Mouse (Mus musculus) liver, embryonic 14 days (tissue): ENCODE data around the gene Eda. TPM values are rescaled to one million over a fixed set of nuclear protein-coding genes. Genes with fewer than 3 reads are reported as not detected.

Experiments
- polyA plus RNA-seq: library from polyadenylated mRNA; depleted of rRNA; stranded (reverse); fragments of >200 nt; gene quantifications from 2 replicates; pipeline ENCODE4 v1.2.3, GENCODE M21; 2012; rRNA removed

Eda gene
- polyA plus RNA-seq = 0.69 and 0.77 TPM in 2 replicates

DNA sequence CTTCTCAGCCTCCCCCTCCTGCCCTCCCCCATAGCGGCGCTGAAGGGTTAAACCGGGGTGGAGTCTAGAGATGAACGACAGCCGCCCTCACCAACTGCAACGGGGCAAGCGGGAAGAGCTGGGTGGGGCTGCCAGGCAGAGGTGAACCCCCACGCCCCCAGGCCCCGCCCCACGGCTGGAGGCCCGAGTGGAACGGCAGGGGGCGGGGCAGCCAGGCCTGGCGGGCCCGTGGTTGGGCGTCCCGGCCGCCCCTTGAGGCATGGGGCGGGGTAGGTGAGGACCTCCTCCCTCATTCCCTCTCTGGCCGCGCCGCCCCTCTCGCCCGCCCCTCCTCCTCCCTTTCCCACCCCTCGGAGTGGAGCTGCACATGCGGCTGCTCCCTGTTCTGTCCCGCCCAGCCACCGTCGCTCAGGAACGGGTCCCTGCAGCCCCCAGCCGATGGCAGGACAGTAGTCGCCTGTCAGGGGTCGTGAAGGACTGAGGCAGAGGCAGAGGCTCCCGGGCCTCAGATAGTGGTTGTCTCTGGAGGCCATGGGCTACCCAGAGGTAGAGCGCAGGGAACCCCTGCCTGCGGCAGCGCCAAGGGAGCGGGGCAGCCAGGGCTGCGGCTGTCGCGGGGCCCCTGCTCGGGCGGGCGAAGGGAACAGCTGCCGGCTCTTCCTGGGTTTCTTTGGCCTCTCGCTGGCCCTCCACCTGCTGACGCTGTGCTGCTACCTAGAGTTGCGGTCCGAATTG is at the start of gene Eda:
Gene Eda, plus strand, starts transcription at position 357 of the 735 bp plus-strand sequence.

DNA sequence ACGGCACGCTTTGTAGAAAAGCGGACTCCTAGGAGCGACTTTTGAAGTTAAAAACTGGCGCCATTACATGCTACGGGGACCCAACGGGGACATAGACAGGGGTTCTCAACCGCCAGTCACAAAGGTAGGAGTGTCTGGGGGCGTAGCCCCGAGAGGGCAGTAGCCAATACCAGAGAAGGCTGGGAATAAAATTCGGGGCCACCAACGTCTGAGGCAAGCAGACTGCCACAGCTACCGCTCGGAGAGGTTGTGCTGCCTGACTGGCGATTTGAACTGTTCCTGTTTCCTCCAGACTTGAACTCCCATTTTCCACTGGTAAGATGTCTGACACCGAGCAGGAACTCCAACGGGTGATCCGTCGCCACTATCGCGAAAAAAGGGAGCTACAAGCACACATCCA is 453.3 kb downstream of the Eda start, which contains the start of gene Otud6a:
Gene Otud6a, plus strand, starts transcription at position 321 of the 400 bp plus-strand sequence.

DNA sequence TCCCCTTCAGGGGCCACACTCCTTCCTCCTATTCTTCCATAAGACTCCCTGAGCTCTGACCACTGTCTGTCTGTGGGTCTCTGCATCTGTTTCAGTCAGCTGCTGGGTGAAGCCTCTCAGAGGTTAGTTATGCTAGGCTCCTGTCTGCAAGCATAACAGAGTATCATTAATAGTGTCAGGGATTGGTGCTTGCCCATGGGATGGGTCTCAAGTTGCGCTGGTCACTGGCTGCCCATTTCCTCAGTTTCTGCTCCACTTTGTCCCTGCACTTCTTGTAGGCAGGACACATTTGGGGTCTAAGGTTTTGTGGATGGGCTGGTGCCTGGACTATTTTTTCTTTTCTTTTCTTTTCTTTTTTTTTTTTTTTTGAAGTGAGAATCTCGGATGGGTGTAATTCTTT is 467.2 kb downstream of the Eda start, which contains the start of gene Awat2:
Gene Awat2, minus strand, starts transcription at position 101 of the 400 bp plus-strand sequence.

Other genes with a start within 250 kb of the Eda start
- 0.01 TPM in 1 of 2 replicates, not detected in the other for gene Tmem28, start 154.6 kb upstream of the Eda start, polyA plus RNA-seq